23 mouse cellular contexts compared by ENCODE assay signal in genomic region chr3:103587672-103588071, GRCm38 (mm10). TPM values are rescaled to one million over a fixed set of nuclear protein-coding genes. Genes with fewer than 3 reads are reported as not detected.
DNase-seq lines count a peak whose midpoint lies in the region; ATAC-seq and TF ChIP-seq lines count a peak whose summit lies in the region.
"Had no signal": no experiment of that assay in that cellular context is flagged by ENCODE, and none has a peak within 500 bp of the region (broad histone marks: within the 10 kb centered on the region; RNA-seq: fewer than 3 reads in every experiment).

No protein-coding gene starts in this region.

- H3K27ac ChIP-seq in lung, postnatal 0 days (ENCODE audit: low read length), result no peak overlapping the region
- no peak overlapping the region for H3K27ac ChIP-seq in cerebellum, adult 2 months (ENCODE audit: insufficient read depth, low read length)
- H3K27ac ChIP-seq: embryonic facial prominence, embryonic 10.5 days; embryonic facial prominence, embryonic 12.5 days; forebrain, embryonic 13.5 days; forebrain, embryonic 15.5 days had no signal

- 80% methylated on average over 4 of the region's 5 CpGs for WGBS in lung, postnatal 0 days
- 94% methylated on average over 5 of the region's 5 CpGs for WGBS in cerebellum, adult 2 months

- no peak for TF ChIP-seq CTCF in lung, postnatal 0 days (IDR thresholded peaks at IDR 0.05)
- TF ChIP-seq CTCF in E14TG2a.4 (conservative IDR thresholded peaks at IDR 0.05; ENCODE audit: low read length), result no peak
- TF ChIP-seq CTCF in cerebellum, adult 2 months (IDR thresholded peaks at IDR 0.05; ENCODE audit: borderline replicate concordance, insufficient read depth, low read depth, low read length), result no peak

- no peaks in the 10 kb centered on the region for H3K4me1 ChIP-seq in lung, postnatal 0 days (ENCODE audit: insufficient read depth, low read depth, low read length)
- peaks cover 16% of the 10 kb centered on the region for H3K4me1 ChIP-seq in E14TG2a.4 (replicated peaks; ENCODE audit: low read depth, low read length)
- no peaks in the 10 kb centered on the region; the same call in 1 of the 2 replicates for H3K4me1 ChIP-seq in cerebellum, adult 2 months (ENCODE audit: control insufficient read depth, insufficient read depth, low read length)
- H3K4me1 ChIP-seq: embryonic facial prominence, embryonic 10.5 days; embryonic facial prominence, embryonic 12.5 days; forebrain, embryonic 15.5 days had no signal

- peak; percentile 10 for DNase-seq in lung, postnatal 0 days (ENCODE audit: low spot score)
- DNase-seq in lung, postnatal 25 days (ENCODE audit: low spot score), result no peak
- DNase-seq in cerebellum, adult 2 months, result no peak
- no peak for DNase-seq in cerebellum, adult 18-20 months
- DNase-seq: adrenal gland, adult 8-10 months; adrenal gland, postnatal 14 days; adrenal gland, postnatal 36 days; cerebellum, adult 11-12 months; cerebellum, adult 9-10 months; forebrain, postnatal 0 days had no signal

- H3K4me2 ChIP-seq in lung, postnatal 0 days (replicated peaks; ENCODE audit: low read depth, low read length), result no peak overlapping the region
- H3K4me2 ChIP-seq: embryonic facial prominence, embryonic 12.5 days; forebrain, embryonic 13.5 days; forebrain, embryonic 15.5 days had no signal

- H3K9me3 ChIP-seq in lung, postnatal 0 days (ENCODE audit: low read length), result no peaks in the 10 kb centered on the region
- no peaks in the 10 kb centered on the region for H3K9me3 ChIP-seq in E14TG2a.4 (ENCODE audit: low read length)
- H3K9me3 ChIP-seq: embryonic facial prominence, embryonic 10.5 days; embryonic facial prominence, embryonic 12.5 days; forebrain, embryonic 13.5 days; forebrain, embryonic 15.5 days; G1E had no signal

- H3K4me3 ChIP-seq in lung, postnatal 0 days (ENCODE audit: low read depth, low read length), result no peak overlapping the region
- H3K4me3 ChIP-seq in E14TG2a.4 (replicated peaks; ENCODE audit: low read length), result peak overlapping the region; percentile 51
- no peak overlapping the region for H3K4me3 ChIP-seq in cerebellum, adult 2 months (replicated peaks; ENCODE audit: insufficient read depth, low read depth, low read length)
- H3K4me3 ChIP-seq: embryonic facial prominence, embryonic 10.5 days; embryonic facial prominence, embryonic 12.5 days; forebrain, embryonic 13.5 days; forebrain, embryonic 15.5 days had no signal

- TF ChIP-seq POLR2A in cerebellum, adult 2 months (IDR thresholded peaks at IDR 0.05; ENCODE audit: borderline replicate concordance, insufficient read depth, low read length), result no peak

- ATAC-seq in lung, postnatal 0 days, result no peak
- peak; percentile 79 for ATAC-seq in granulocyte monocyte progenitor cell, adult 5-6 weeks (replicated peaks; ENCODE audit: poor library complexity, severe bottlenecking)
- ATAC-seq in megakaryocyte progenitor cell, adult 5-6 weeks (replicated peaks; ENCODE audit: poor library complexity), result peak; percentile 73
- ATAC-seq: activated CD4-positive, CD25-positive, alpha-beta regulatory T cell, adult 4 months; forebrain, embryonic 13.5 days; forebrain, embryonic 15.5 days; forebrain, postnatal 0 days; Patski had no signal

- no peaks in the 10 kb centered on the region for H3K36me3 ChIP-seq in lung, postnatal 0 days (ENCODE audit: insufficient read depth, low read length)
- no peaks in the 10 kb centered on the region for H3K36me3 ChIP-seq in E14TG2a.4 (ENCODE audit: insufficient read depth, low read length)
- H3K36me3 ChIP-seq: embryonic facial prominence, embryonic 10.5 days; embryonic facial prominence, embryonic 12.5 days; forebrain, embryonic 15.5 days; G1E had no signal

- no peaks in the 10 kb centered on the region for H3K27me3 ChIP-seq in lung, postnatal 0 days (replicated peaks; ENCODE audit: insufficient read depth, low read length)
- H3K27me3 ChIP-seq in E14TG2a.4 (ENCODE audit: insufficient read depth, low read length), result peaks cover 51% of the 10 kb centered on the region
- no peaks in the 10 kb centered on the region for H3K27me3 ChIP-seq in cerebellum, adult 2 months (ENCODE audit: control insufficient read depth, insufficient read depth, low read length)
- H3K27me3 ChIP-seq: embryonic facial prominence, embryonic 12.5 days; forebrain, embryonic 15.5 days had no signal

- no peak for TF ChIP-seq EP300 in lung, postnatal 0 days (IDR thresholded peaks at IDR 0.05)

- H3K9ac ChIP-seq in lung, postnatal 0 days (replicated peaks; ENCODE audit: low read depth), result no peak overlapping the region
- H3K9ac ChIP-seq: embryonic facial prominence, embryonic 12.5 days; forebrain, embryonic 13.5 days; forebrain, embryonic 15.5 days; forebrain, postnatal 0 days had no signal

RNA-seq across cellular contexts. Expression of gene Syt6, which starts 12.6 kb away (rescaled TPM):
- 2.3 and 2.9 TPM in 2 replicates for polyA plus RNA-seq in lung, postnatal 0 days (2015; fragmentation: Nextera tagmentation; extraction: Ambion mirVana)
- not detected in 2 replicates for total RNA-seq in granulocyte monocyte progenitor cell, adult 5-6 weeks (2014; fragmentation: Nextera tagmentation)
- 0.13 TPM in 1 of 2 replicates, not detected in the other for total RNA-seq in granulocyte monocyte progenitor cell, adult 5-6 weeks (2017)
- total RNA-seq in megakaryocyte progenitor cell, adult 5-6 weeks (2015), result not detected in 2 replicates
- 0.17 and 0.21 TPM in 2 replicates for total RNA-seq in megakaryocyte progenitor cell, adult 5-6 weeks (2017)
- polyA plus RNA-seq in cerebellum, adult 2 months (2012; rRNA removed), result 11.7 and 12.3 TPM in 2 replicates
- total RNA-seq: adrenal gland, adult 18-20 months; adrenal gland, adult 8-10 months; adrenal gland, postnatal 14 days; adrenal gland, postnatal 36 days had no signal
- polyA plus RNA-seq: activated CD4-positive, CD25-positive, alpha-beta regulatory T cell, adult 4 months; C2C12; G1E; Patski had no signal

RNA-seq across cellular contexts. Expression of gene Atg4a-ps, which starts 58.2 kb away (rescaled TPM):
- 0.15 and 0.35 TPM in 2 replicates for polyA plus RNA-seq in lung, postnatal 0 days (2015; fragmentation: Nextera tagmentation; extraction: Ambion mirVana)
- 1.4 TPM in 1 of 2 replicates, not detected in the other for total RNA-seq in granulocyte monocyte progenitor cell, adult 5-6 weeks (2014; fragmentation: Nextera tagmentation)
- 0.26 and 0.39 TPM in 2 replicates for total RNA-seq in granulocyte monocyte progenitor cell, adult 5-6 weeks (2017)
- total RNA-seq in megakaryocyte progenitor cell, adult 5-6 weeks (2015), result 0.12 and 0.20 TPM in 2 replicates
- 0.47 and 1.3 TPM in 2 replicates for total RNA-seq in megakaryocyte progenitor cell, adult 5-6 weeks (2017)
- 0.07 and 0.08 TPM in 2 replicates for polyA plus RNA-seq in cerebellum, adult 2 months (2012; rRNA removed)
- polyA plus RNA-seq: forebrain, embryonic 11.5 days; forebrain, embryonic 15.5 days; G1E had no signal
